Mouse (Mus musculus): ENCODE results near the gene Gm45837. TPM values are rescaled to one million over a fixed set of nuclear protein-coding genes. Genes with fewer than 3 reads are reported as not detected.

The Gm45837 gene
- polyA plus RNA-seq, 1 experiment from 2014 or later, result 4.2 TPM

- no peak overlapping the region for H3K27ac ChIP-seq (replicated peaks; ENCODE audit: low read depth, low read length)
- WGBS, result under 1% methylated on average over 68 of the region's 68 CpGs
- peak overlapping the region; percentile 35 for H3K4me3 ChIP-seq (ENCODE audit: low read depth, low read length)
- H3K9ac ChIP-seq (replicated peaks; ENCODE audit: low read length), result peak overlapping the region; percentile 18
- peak; percentile 72 for ATAC-seq (replicated peaks; ENCODE audit: insufficient number of reproducible peaks, low FRiP score, low TSS enrichment, low read depth)
- no peaks in the 10 kb centered on the region for H3K9me3 ChIP-seq (replicated peaks; ENCODE audit: control insufficient read depth, low read length)
- H3K36me3 ChIP-seq (replicated peaks; ENCODE audit: control insufficient read depth, insufficient read depth, low read depth, low read length), result no peaks in the 10 kb centered on the region
- DNase-seq (ENCODE audit: low spot score), result peak; percentile 88
- H3K4me2 ChIP-seq (ENCODE audit: low read depth, low read length), result peak overlapping the region; percentile 96
- peaks cover 8% of the 10 kb centered on the region for H3K27me3 ChIP-seq (ENCODE audit: control insufficient read depth, insufficient read depth, low read length)
- H3K4me1 ChIP-seq (ENCODE audit: control insufficient read depth, insufficient read depth, low read length), result no peaks in the 10 kb centered on the region
Observed at GRCm38 (mm10) chr7:101450422-101451401, 40.0 kb downstream of the Gm45837 start.

- no peak for ATAC-seq (replicated peaks; ENCODE audit: insufficient number of reproducible peaks, low FRiP score, low TSS enrichment, low read depth)
- no peaks in the 10 kb centered on the region for H3K4me1 ChIP-seq (ENCODE audit: control insufficient read depth, insufficient read depth, low read length)
Observed at GRCm38 (mm10) chr7:101452669-101453068, 42.0 kb downstream of the Gm45837 start.

GRCm38 (mm10) chr7:101453296-101453695, 42.6 kb downstream of the Gm45837 start:
- H3K9me3 ChIP-seq (replicated peaks; ENCODE audit: control insufficient read depth, low read length), result no peaks in the 10 kb centered on the region

More at GRCm38 (mm10) chr7:101452669-101453068, 42.0 kb downstream of the Gm45837 start:
- no peak for DNase-seq (ENCODE audit: low spot score)
- 86% methylated on average over 3 of the region's 3 CpGs for WGBS
- Histone ChIP-seq H3K9ac (replicated peaks; ENCODE audit: low read length) (no peak overlapping the region), H3K27me3 (ENCODE audit: control insufficient read depth, insufficient read depth, low read length) (peaks cover 8% of the 10 kb centered on the region), H3K27ac (replicated peaks; ENCODE audit: low read depth, low read length) (no peak overlapping the region), H3K36me3 (replicated peaks; ENCODE audit: control insufficient read depth, insufficient read depth, low read depth, low read length) (no peaks in the 10 kb centered on the region), H3K4me2 (ENCODE audit: low read depth, low read length) (no peak overlapping the region), H3K9me3 (replicated peaks; ENCODE audit: control insufficient read depth, low read length) (no peaks in the 10 kb centered on the region), H3K4me3 (ENCODE audit: low read depth, low read length) (no peak overlapping the region)

GRCm38 (mm10) chr7:101453725-101454124, 43.0 kb downstream of the Gm45837 start:
- DNase-seq (ENCODE audit: low spot score) (no peak), ATAC-seq (replicated peaks; ENCODE audit: insufficient number of reproducible peaks, low FRiP score, low TSS enrichment, low read depth) (no peak)
- no peaks in the 10 kb centered on the region for H3K36me3 ChIP-seq (replicated peaks; ENCODE audit: control insufficient read depth, insufficient read depth, low read depth, low read length)
- peaks cover 8% of the 10 kb centered on the region for H3K27me3 ChIP-seq (ENCODE audit: control insufficient read depth, insufficient read depth, low read length)
- WGBS, result 17% methylated on average over 8 of the region's 8 CpGs
- no peaks in the 10 kb centered on the region for H3K4me1 ChIP-seq (ENCODE audit: control insufficient read depth, insufficient read depth, low read length)
- no peak overlapping the region for H3K9ac ChIP-seq (replicated peaks; ENCODE audit: low read length)
- no peak overlapping the region for H3K4me3 ChIP-seq (ENCODE audit: low read depth, low read length)
- no peaks in the 10 kb centered on the region for H3K9me3 ChIP-seq (replicated peaks; ENCODE audit: control insufficient read depth, low read length)
- no peak overlapping the region for H3K27ac ChIP-seq (replicated peaks; ENCODE audit: low read depth, low read length)
- H3K4me2 ChIP-seq (ENCODE audit: low read depth, low read length), result no peak overlapping the region

More at GRCm38 (mm10) chr7:101453296-101453695, 42.6 kb downstream of the Gm45837 start:
- H3K4me1 ChIP-seq (ENCODE audit: control insufficient read depth, insufficient read depth, low read length), result no peaks in the 10 kb centered on the region
- H3K27ac ChIP-seq (replicated peaks; ENCODE audit: low read depth, low read length), result no peak overlapping the region
- peaks cover 8% of the 10 kb centered on the region for H3K27me3 ChIP-seq (ENCODE audit: control insufficient read depth, insufficient read depth, low read length)
- ATAC-seq (replicated peaks; ENCODE audit: insufficient number of reproducible peaks, low FRiP score, low TSS enrichment, low read depth), result no peak
- no peak overlapping the region for H3K4me3 ChIP-seq (ENCODE audit: low read depth, low read length)
- no peak overlapping the region for H3K9ac ChIP-seq (replicated peaks; ENCODE audit: low read length)
- DNase-seq (ENCODE audit: low spot score), result no peak
- H3K36me3 ChIP-seq (replicated peaks; ENCODE audit: control insufficient read depth, insufficient read depth, low read depth, low read length), result no peaks in the 10 kb centered on the region
- WGBS, result 86% methylated on average over 3 of the region's 3 CpGs
- H3K4me2 ChIP-seq (ENCODE audit: low read depth, low read length), result no peak overlapping the region

- Histone ChIP-seq H3K27me3 (ENCODE audit: control insufficient read depth, insufficient read depth, low read length) (peaks cover 8% of the 10 kb centered on the region), H3K27ac (replicated peaks; ENCODE audit: low read depth, low read length) (no peak overlapping the region), H3K9me3 (replicated peaks; ENCODE audit: control insufficient read depth, low read length) (no peaks in the 10 kb centered on the region), H3K9ac (replicated peaks; ENCODE audit: low read length) (no peak overlapping the region), H3K4me2 (ENCODE audit: low read depth, low read length) (no peak overlapping the region), H3K4me1 (ENCODE audit: control insufficient read depth, insufficient read depth, low read length) (no peaks in the 10 kb centered on the region), H3K4me3 (ENCODE audit: low read depth, low read length) (no peak overlapping the region), H3K36me3 (replicated peaks; ENCODE audit: control insufficient read depth, insufficient read depth, low read depth, low read length) (no peaks in the 10 kb centered on the region)
- no peak for DNase-seq (ENCODE audit: low spot score)
- 89% methylated on average over 9 of the region's 9 CpGs for WGBS
- no peak for ATAC-seq (replicated peaks; ENCODE audit: insufficient number of reproducible peaks, low FRiP score, low TSS enrichment, low read depth)
Observed at GRCm38 (mm10) chr7:101454479-101454878, 43.8 kb downstream of the Gm45837 start.

- no peak overlapping the region for H3K4me2 ChIP-seq (ENCODE audit: low read depth, low read length)
- no peak for ATAC-seq (replicated peaks; ENCODE audit: insufficient number of reproducible peaks, low FRiP score, low TSS enrichment, low read depth)
- DNase-seq (ENCODE audit: low spot score), result no peak
- no peak overlapping the region for H3K27ac ChIP-seq (replicated peaks; ENCODE audit: low read depth, low read length)
- no peaks in the 10 kb centered on the region for H3K4me1 ChIP-seq (ENCODE audit: control insufficient read depth, insufficient read depth, low read length)
- H3K36me3 ChIP-seq (replicated peaks; ENCODE audit: control insufficient read depth, insufficient read depth, low read depth, low read length), result no peaks in the 10 kb centered on the region
- no peak overlapping the region for H3K4me3 ChIP-seq (ENCODE audit: low read depth, low read length)
- H3K9me3 ChIP-seq (replicated peaks; ENCODE audit: control insufficient read depth, low read length), result no peaks in the 10 kb centered on the region
- H3K27me3 ChIP-seq (ENCODE audit: control insufficient read depth, insufficient read depth, low read length), result peaks cover 8% of the 10 kb centered on the region
- WGBS, result 80% methylated on average over 6 of the region's 6 CpGs
- no peak overlapping the region for H3K9ac ChIP-seq (replicated peaks; ENCODE audit: low read length)
Observed at GRCm38 (mm10) chr7:101455141-101455540, 44.5 kb downstream of the Gm45837 start.

GRCm38 (mm10) chr7:101456318-101456717, 45.6 kb downstream of the Gm45837 start:
- no peaks in the 10 kb centered on the region for H3K36me3 ChIP-seq (replicated peaks; ENCODE audit: control insufficient read depth, insufficient read depth, low read depth, low read length)
- no peak overlapping the region for H3K4me3 ChIP-seq (ENCODE audit: low read depth, low read length)
- no peak overlapping the region for H3K4me2 ChIP-seq (ENCODE audit: low read depth, low read length)
- DNase-seq (ENCODE audit: low spot score) (no peak), ATAC-seq (replicated peaks; ENCODE audit: insufficient number of reproducible peaks, low FRiP score, low TSS enrichment, low read depth) (no peak)
- no peak overlapping the region for H3K27ac ChIP-seq (replicated peaks; ENCODE audit: low read depth, low read length)
- 73% methylated on average over 4 of the region's 4 CpGs for WGBS
- H3K27me3 ChIP-seq (ENCODE audit: control insufficient read depth, insufficient read depth, low read length), result peaks cover 8% of the 10 kb centered on the region
- H3K9me3 ChIP-seq (replicated peaks; ENCODE audit: control insufficient read depth, low read length), result no peaks in the 10 kb centered on the region
- no peaks in the 10 kb centered on the region for H3K4me1 ChIP-seq (ENCODE audit: control insufficient read depth, insufficient read depth, low read length)
- no peak overlapping the region; the same call in 1 of the 2 replicates for H3K9ac ChIP-seq (replicated peaks; ENCODE audit: low read length)

GRCm38 (mm10) chr7:101456789-101457188, 46.1 kb downstream of the Gm45837 start:
- no peaks in the 10 kb centered on the region for H3K4me1 ChIP-seq (ENCODE audit: control insufficient read depth, insufficient read depth, low read length)
- no peaks in the 10 kb centered on the region for H3K36me3 ChIP-seq (replicated peaks; ENCODE audit: control insufficient read depth, insufficient read depth, low read depth, low read length)
- no peak overlapping the region for H3K4me3 ChIP-seq (ENCODE audit: low read depth, low read length)
- no peak for ATAC-seq (replicated peaks; ENCODE audit: insufficient number of reproducible peaks, low FRiP score, low TSS enrichment, low read depth)
- DNase-seq (ENCODE audit: low spot score), result no peak
- no peaks in the 10 kb centered on the region for H3K9me3 ChIP-seq (replicated peaks; ENCODE audit: control insufficient read depth, low read length)
- 21% methylated on average over 5 of the region's 5 CpGs for WGBS
- no peak overlapping the region for H3K27ac ChIP-seq (replicated peaks; ENCODE audit: low read depth, low read length)
- H3K9ac ChIP-seq (replicated peaks; ENCODE audit: low read length), result no peak overlapping the region
- H3K27me3 ChIP-seq (ENCODE audit: control insufficient read depth, insufficient read depth, low read length), result peaks cover 5% of the 10 kb centered on the region
- no peak overlapping the region for H3K4me2 ChIP-seq (ENCODE audit: low read depth, low read length)

All from embryonic facial prominence, embryonic 11.5 days (tissue).